Mouse (Mus musculus) midbrain, postnatal 0 days (tissue): Measurements from ENCODE around the gene Rnf38. TPM values are rescaled to one million over a fixed set of nuclear protein-coding genes. Genes with fewer than 3 reads are reported as not detected.

Source experiments
- ATAC-seq: fragments of 200-750 bp; cut with Nextera tagmentation; 2 replicates; pipeline ENCODE4 v1.8.0; 2017; ENCODE audit warnings: moderate number of reproducible peaks, mild to moderate bottlenecking, moderate TSS enrichment, moderate library complexity; ENCODE audit not compliant: low FRiP score
- DNase-seq: peaks from one replicate; pipeline ENCODE4 v3.0.0-alpha.2; 2015; ENCODE audit warnings: low spot score
- H3K27ac ChIP-seq: fragments of 300-500 bp; sonication (generic); 2 replicates; pipeline ENCODE4 v1.5.1; 2014; ENCODE audit warnings: low read depth, mild to moderate bottlenecking, low read length, mixed read lengths
- H3K27me3 ChIP-seq: fragments of 300-500 bp; sonication (generic); 2 replicates; pipeline ENCODE4 v1.6.1; 2014; ENCODE audit warnings: low read length, control low read depth, mixed read lengths; ENCODE audit not compliant: insufficient read depth
- H3K36me3 ChIP-seq: fragments of 300-500 bp; sonication (generic); 2 replicates; pipeline ENCODE4 v1.6.1; 2014; ENCODE audit warnings: low read length, control low read depth, mixed read lengths; ENCODE audit not compliant: insufficient read depth
- H3K4me1 ChIP-seq: fragments of 300-500 bp; sonication (generic); 2 replicates; pipeline ENCODE4 v1.6.1; 2014; ENCODE audit warnings: mild to moderate bottlenecking, control low read depth, antibody characterized with exemption, low read length, mixed read lengths; ENCODE audit not compliant: insufficient read depth
- H3K4me2 ChIP-seq: fragments of 300-500 bp; sonication (generic); 2 replicates; pipeline ENCODE4 v1.6.1; 2014; ENCODE audit warnings: low read depth, mild to moderate bottlenecking, low read length, mixed read lengths; ENCODE audit not compliant: poor library complexity, severe bottlenecking
- H3K4me3 ChIP-seq: fragments of 300-500 bp; sonication (generic); 2 replicates; pipeline ENCODE4 v1.5.1; 2014; ENCODE audit warnings: low read depth, mild to moderate bottlenecking, low read length, moderate library complexity
- H3K9ac ChIP-seq: fragments of 300-500 bp; sonication (generic); replicated peaks from 2 replicates; pipeline ENCODE4 v1.6.1; 2014; ENCODE audit warnings: mild to moderate bottlenecking, low read length, moderate library complexity, mixed read lengths; ENCODE audit not compliant: poor library complexity, severe bottlenecking
- H3K9me3 ChIP-seq: fragments of 300-500 bp; sonication (generic); 2 replicates; pipeline ENCODE4 v1.6.1; 2016; ENCODE audit warnings: low read length, control low read depth
- CTCF ChIP-seq: IDR thresholded peaks from 2 replicates; pipeline ENCODE4 v1.5.1; 2016; ENCODE audit warnings: antibody characterized with exemption, mild to moderate bottlenecking
- WGBS: fragments of 180-500 bp; shearing (Covaris S2); extraction: QIAGEN DNeasy Blood & Tissue Kit; methylation state at CpG from one replicate; pipeline ENCODE4 v1.1.7; 2014; 5-methylcytosine and 5-hydroxymethylcytosine counted together
- polyA plus RNA-seq: library from polyadenylated mRNA; unstranded; fragments of >200 nt; fragmentation: Nextera tagmentation; extraction: Ambion mirVana; gene quantifications from 2 replicates; pipeline ENCODE4 v1.2.1, GENCODE M21; 2015
- total RNA-seq: library from RNA; depleted of rRNA; stranded (reverse); fragments of >200 nt; gene quantifications from 2 replicates; pipeline ENCODE4 v1.2.3, GENCODE M21; 2014

The Rnf38 gene
- total and polyA plus RNA-seq, 2 experiments from 2014 or later: 18.6 to 79.7 TPM

DNA sequence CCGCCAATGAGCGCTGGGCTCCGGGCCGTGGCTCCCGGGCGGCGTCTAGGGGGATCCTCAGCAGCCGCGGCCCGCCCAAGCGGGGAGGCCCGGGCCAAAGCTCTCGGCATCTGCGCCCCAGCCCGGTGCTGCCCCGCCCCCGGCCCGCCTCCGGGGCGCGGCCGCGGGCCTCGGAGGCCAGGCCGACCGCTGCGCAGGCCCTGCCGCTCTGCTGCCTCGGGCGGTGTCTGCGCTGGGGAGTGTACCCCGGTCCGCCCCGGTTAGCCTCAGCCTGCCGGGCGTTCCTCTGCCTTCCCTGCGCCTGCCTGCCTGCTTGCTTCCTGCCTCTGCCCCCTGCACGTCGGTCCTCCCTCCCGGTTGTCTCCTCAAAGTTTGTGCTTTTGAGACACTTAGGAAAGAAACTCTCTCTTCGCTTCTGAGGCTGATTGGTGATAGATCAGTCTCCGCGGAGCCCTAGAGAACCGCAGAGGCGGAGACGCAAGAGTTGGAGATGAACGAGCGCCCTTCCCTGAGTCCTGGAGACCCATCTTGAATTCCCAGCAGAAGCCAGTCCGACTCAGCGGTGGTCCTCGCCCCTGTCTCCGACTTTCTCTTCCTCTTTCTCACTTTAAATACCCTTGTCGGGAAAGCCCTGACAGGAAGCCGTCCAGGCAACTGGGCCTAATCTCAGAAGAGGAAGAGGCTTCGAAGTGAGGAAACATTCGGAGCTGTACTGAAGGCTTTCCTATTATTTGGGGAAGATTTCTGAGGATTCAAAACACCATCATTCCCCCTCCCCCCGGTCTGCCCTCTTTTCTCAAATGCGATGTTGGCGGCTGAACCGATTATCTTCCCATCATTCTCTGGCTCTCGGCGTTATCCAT lies 646 bp upstream of the Rnf38 start:
- Histone ChIP-seq H3K4me1 (0 out of 2 replicates have a peak, but pooled peaks cover 2% of the 10 kb centered on the region), H3K9me3 (no peaks in the 10 kb centered on the region), H3K9ac (peak overlapping the region; percentile 89), H3K4me2 (peak overlapping the region; percentile 93), H3K4me3 (peak overlapping the region; percentile 88), H3K27me3 (no peaks in the 10 kb centered on the region), H3K27ac (peak overlapping the region; percentile 78), H3K36me3 (no peaks in the 10 kb centered on the region)
- no peak for TF ChIP-seq CTCF
- under 1% methylated on average over 42 of the region's 62 CpGs for WGBS
- DNase-seq (peak; percentile 89), ATAC-seq (peak; percentile 92)

DNA sequence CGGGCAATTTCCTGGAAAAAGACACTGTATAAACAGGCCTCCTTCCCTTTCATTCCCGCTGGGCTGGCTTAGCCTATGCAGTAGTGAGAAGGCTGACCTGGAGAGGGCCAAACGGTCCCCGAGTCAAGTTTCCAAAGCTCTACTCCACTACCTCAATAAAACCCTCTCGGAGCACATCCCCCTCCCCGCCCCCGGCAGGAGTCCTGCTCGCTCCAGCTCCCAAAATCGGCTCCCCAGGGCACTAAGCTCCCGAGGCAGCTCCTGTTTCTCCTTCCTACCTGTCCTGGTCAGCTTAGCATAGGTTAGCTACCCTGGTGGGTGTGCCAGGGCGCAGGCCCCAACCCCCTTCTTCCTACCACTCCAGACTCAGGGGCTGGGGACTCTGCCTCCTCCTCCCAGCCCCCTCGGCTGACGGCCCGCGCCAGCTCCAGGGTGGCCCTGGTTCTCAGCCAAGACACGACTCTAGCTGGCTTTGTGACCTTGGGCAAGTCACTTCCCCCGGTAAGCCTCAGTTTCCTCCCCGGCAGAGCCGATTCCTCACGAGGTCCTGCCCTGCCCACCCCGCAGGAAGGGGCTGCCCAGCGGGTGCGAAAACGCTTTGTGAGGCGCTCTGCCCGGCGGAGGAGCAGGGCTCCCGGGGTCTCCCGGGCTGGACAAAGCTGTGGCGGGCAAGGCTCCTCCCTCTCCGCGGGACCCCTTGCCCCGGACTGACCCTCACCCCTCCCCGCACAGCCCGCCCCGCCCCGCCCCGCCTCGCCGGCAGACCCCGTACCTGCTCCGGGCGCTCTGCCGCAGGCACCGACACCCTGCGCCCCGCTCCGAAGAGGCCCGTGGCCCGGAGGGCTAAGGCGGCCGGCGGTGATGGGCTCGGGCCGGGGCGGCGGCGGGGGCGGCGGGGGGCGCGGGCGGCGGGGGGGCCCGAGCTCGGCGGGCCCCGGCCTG lies 547 bp downstream of the Rnf38 start:
- no peaks in the 10 kb centered on the region for H3K27me3 ChIP-seq
- H3K4me3 ChIP-seq: peak overlapping the region; percentile 88
- H3K4me1 ChIP-seq: 0 out of 2 replicates have a peak, but pooled peaks cover 2% of the 10 kb centered on the region
- peak; percentile 14 for TF ChIP-seq CTCF
- H3K4me2 ChIP-seq: peak overlapping the region; percentile 93
- no peaks in the 10 kb centered on the region for H3K9me3 ChIP-seq
- under 1% methylated on average over 41 of the region's 68 CpGs for WGBS
- peak; percentile 62 for ATAC-seq
- peak overlapping the region; percentile 89 for H3K9ac ChIP-seq
- peak; percentile 41 for DNase-seq
- peak overlapping the region; percentile 78 for H3K27ac ChIP-seq
- H3K36me3 ChIP-seq: no peaks in the 10 kb centered on the region

DNA sequence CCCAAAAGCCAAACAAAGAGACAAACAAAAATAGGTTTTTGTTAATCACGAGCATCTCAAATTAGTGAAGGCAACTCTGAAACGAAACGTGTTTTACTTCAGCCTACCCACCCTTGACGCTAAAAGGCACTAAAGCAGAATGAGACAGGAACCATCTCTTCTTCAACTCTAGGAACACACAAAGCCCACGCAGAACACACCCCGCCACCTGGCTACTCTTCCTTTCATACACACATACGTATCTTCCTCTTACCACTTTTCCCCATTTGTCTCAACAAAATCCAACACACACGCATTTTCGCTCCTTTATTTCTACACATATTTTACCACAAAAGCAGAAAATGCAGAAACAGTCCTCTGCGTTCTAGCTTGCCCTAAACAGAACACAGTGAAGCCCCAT lies 8.5 kb downstream of the Rnf38 start:
- no peak overlapping the region for H3K27ac ChIP-seq
- no peak for TF ChIP-seq CTCF
- DNase-seq (no peak), ATAC-seq (no peak)
- no peaks in the 10 kb centered on the region for H3K9me3 ChIP-seq
- H3K36me3 ChIP-seq: no peaks in the 10 kb centered on the region
- H3K27me3 ChIP-seq: no peaks in the 10 kb centered on the region
- no peak overlapping the region for H3K4me3 ChIP-seq
- H3K4me1 ChIP-seq: no peaks in the 10 kb centered on the region
- WGBS: 95% methylated on average over 10 of the region's 10 CpGs
- H3K4me2 ChIP-seq: no peak overlapping the region
- no peak overlapping the region for H3K9ac ChIP-seq

DNA sequence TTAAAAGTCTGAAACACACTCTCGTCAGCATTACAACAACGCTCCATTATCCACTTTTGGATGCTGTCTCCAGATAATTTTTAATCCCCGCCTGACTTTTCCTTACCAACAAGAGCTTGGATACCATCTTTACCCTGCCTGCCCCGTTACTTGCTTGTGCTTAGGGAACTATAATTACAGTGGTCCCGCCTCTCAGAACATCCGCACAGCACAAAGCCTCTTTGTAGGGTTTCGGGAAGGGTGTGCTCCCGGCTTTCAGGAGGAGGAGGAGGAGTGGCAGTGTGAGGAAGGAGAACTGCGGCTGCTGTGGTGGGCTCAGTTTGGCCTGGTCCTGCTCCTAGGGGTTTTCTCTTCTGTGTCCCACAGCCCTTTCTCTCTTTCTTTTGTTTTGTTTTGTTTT lies 9.4 kb downstream of the Rnf38 start:
- no peak for DNase-seq
- Histone ChIP-seq H3K4me3 (no peak overlapping the region), H3K36me3 (no peaks in the 10 kb centered on the region), H3K27ac (no peak overlapping the region), H3K9me3 (no peaks in the 10 kb centered on the region), H3K9ac (no peak overlapping the region), H3K4me2 (no peak overlapping the region), H3K4me1 (no peaks in the 10 kb centered on the region), H3K27me3 (no peaks in the 10 kb centered on the region)
- ATAC-seq: no peak
- TF ChIP-seq CTCF: no peak
- 26% methylated on average over 9 of the region's 9 CpGs for WGBS

DNA sequence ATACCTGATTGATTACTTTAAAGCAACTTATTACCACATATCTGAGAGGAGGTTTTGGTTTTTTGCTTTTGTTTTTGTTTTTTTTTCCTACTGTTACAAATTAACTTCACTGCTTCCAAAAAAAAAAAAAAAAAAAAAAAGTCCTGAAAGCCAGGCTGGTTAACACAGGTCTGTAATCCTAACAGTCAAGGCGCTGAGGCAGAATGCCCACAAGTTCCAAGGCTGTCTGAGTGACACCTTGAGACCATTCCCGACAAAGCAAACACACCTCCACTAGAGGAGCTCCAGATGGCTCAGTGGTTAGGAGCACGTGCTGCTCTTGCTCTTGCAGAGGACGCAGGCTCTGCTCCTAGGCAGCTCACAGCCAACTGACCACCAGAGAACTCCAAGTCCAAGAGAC lies 10.1 kb downstream of the Rnf38 start:
- no peak for TF ChIP-seq CTCF
- Histone ChIP-seq H3K4me1 (no peaks in the 10 kb centered on the region), H3K27me3 (no peaks in the 10 kb centered on the region), H3K4me3 (no peak overlapping the region), H3K9me3 (no peaks in the 10 kb centered on the region), H3K4me2 (no peak overlapping the region), H3K27ac (no peak overlapping the region), H3K36me3 (no peaks in the 10 kb centered on the region), H3K9ac (no peak overlapping the region)
- ATAC-seq (no peak), DNase-seq (no peak)
- 71% methylated on average over 4 of the region's 4 CpGs for WGBS
